Mouse (Mus musculus) lung, adult 2 months (tissue): ENCODE data around the gene Magi1. TPM values are rescaled to one million over a fixed set of nuclear protein-coding genes. Genes with fewer than 3 reads are reported as not detected.
A peak's percentile ranks its signal among the peaks of the same experiment; 100 is the strongest.

Experiments
- DNase-seq: peaks from one replicate; pipeline ENCODE4 v3.0.0; 2022
- H3K4me1 ChIP-seq: fragments of 200-500 bp; 2 replicates; pipeline ENCODE4 v1.6.1; 2011; ENCODE audit warnings: low read length; ENCODE audit not compliant: control insufficient read depth, insufficient read depth
- H3K4me3 ChIP-seq: fragments of 200-500 bp; replicated peaks from 2 replicates; pipeline ENCODE3; 2011; ENCODE audit warnings: low read depth, mild to moderate bottlenecking, control low read depth, low read length; ENCODE audit errors: extremely low read depth
- CTCF ChIP-seq: fragments of 200-500 bp; IDR thresholded peaks from 2 replicates; pipeline ENCODE4 v1.5.1; 2011; ENCODE audit warnings: mild to moderate bottlenecking, low read length, control low read depth; ENCODE audit not compliant: insufficient read depth
- POLR2A ChIP-seq: fragments of 200-500 bp; IDR thresholded peaks from 2 replicates; pipeline ENCODE4 v1.6.1; 2011; ENCODE audit warnings: low read depth, mild to moderate bottlenecking, control low read depth, low read length, borderline replicate concordance; ENCODE audit errors: extremely low read depth
- WGBS: fragments of 180-500 bp; shearing (Covaris S2); methylation state at CpG from one replicate; pipeline ENCODE4 v1.1.7; 2018; 5-methylcytosine and 5-hydroxymethylcytosine counted together
- polyA plus RNA-seq: library from polyadenylated mRNA; depleted of rRNA; stranded (reverse); fragments of >200 nt; gene quantifications from 2 replicates; pipeline ENCODE4 v1.2.3, GENCODE M21; 2012

The Magi1 gene
- polyA plus RNA-seq, 1 experiment, result 12.3 TPM

GRCm38 (mm10) chr6:93987561-93987960 is 296.2 kb downstream of the Magi1 start:
- TF ChIP-seq CTCF, result no peak
- TF ChIP-seq POLR2A, result no peak
- 38% methylated on average over 3 of the region's 3 CpGs for WGBS
- Histone ChIP-seq H3K4me3 (no peak overlapping the region), H3K4me1 (no peaks in the 10 kb centered on the region; the same call in 1 of the 2 replicates)
- DNase-seq, result no peak

GRCm38 (mm10) chr6:93985111-93985510 is 298.6 kb downstream of the Magi1 start:
- TF ChIP-seq POLR2A (no peak), CTCF (peak; percentile 74)
- DNase-seq, result peak; percentile 24
- Histone ChIP-seq H3K4me3 (no peak overlapping the region), H3K4me1 (peaks cover 2% of the 10 kb centered on the region; the same call in 1 of the 2 replicates)
- 54% methylated on average over 9 of the region's 9 CpGs for WGBS

- 77% methylated on average over 3 of the region's 3 CpGs for WGBS
Observed at GRCm38 (mm10) chr6:93983551-93983950, 300.2 kb downstream of the Magi1 start.

DNA sequence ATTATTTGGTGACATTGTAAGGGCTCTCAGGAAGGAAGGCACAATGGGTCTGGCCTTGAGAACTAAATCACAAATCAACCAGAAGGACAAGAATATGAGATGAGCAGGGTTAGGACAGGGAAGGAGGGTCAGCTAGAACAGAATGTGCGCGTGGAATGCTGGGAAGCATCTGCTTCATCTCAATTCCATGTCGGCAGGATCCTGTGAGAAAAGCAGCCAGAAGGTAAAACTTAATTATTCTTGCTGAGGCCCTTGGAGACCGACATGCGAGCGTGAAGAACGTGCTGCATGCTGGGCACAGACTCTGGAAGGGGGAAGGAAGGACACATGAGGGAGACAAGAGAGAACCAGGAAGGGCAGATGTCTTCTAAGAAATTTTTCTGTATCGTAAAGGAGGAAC is 302.5 kb downstream of the Magi1 start:
- no peak overlapping the region for H3K4me3 ChIP-seq
- TF ChIP-seq POLR2A (no peak), CTCF (no peak)
- peaks cover 2% of the 10 kb centered on the region; the same call in 1 of the 2 replicates for H3K4me1 ChIP-seq
- no peak for DNase-seq
- WGBS, result 62% methylated on average over 8 of the region's 8 CpGs

More at GRCm38 (mm10) chr6:93983551-93983950, 300.2 kb downstream of the Magi1 start:
- H3K4me1 ChIP-seq, result peaks cover 2% of the 10 kb centered on the region; the same call in 1 of the 2 replicates
- no peak for DNase-seq
- H3K4me3 ChIP-seq, result no peak overlapping the region
- no peak for TF ChIP-seq POLR2A

- no peak overlapping the region for H3K4me3 ChIP-seq
- peaks cover 2% of the 10 kb centered on the region; the same call in 1 of the 2 replicates for H3K4me1 ChIP-seq
- TF ChIP-seq CTCF, result no peak
- TF ChIP-seq POLR2A, result no peak
- WGBS, result 89% methylated on average over 3 of the region's 3 CpGs
- no peak for DNase-seq
Observed at GRCm38 (mm10) chr6:93979241-93979640, 304.5 kb downstream of the Magi1 start.

GRCm38 (mm10) chr6:93968721-93969120 is 315.0 kb downstream of the Magi1 start:
- no peaks in the 10 kb centered on the region for H3K4me1 ChIP-seq
- 84% methylated on average over 2 of the region's 2 CpGs for WGBS
- TF ChIP-seq POLR2A, result no peak
- H3K4me3 ChIP-seq, result no peak overlapping the region
- no peak for DNase-seq

DNA sequence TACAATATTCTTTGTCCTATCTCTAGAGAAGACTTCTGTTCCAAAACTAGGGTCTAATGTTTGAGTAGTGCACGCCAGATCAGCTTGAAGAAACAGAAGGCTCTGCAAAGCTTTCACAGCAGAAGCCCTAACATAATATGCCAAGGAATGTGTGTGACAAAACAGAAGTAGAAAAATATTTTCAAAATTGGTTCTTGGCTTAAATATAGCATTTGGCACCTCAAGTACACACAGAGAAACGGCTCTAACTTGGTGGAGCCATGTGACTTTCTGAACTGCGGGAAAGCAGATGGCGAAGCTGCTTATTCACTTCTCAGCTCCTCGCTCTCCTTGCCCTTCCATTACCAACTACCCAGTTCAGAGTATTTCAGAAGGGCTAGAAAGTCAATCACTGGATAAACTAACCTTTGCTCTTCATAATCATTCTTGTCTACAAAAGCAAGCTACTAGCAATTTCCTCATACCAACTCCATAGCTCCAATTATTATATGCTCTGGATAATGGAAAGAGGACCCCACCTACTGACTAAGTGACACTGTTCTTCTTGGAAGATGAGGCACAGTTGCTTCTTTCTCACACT is 320.9 kb downstream of the Magi1 start:
- H3K4me1 ChIP-seq, result no peaks in the 10 kb centered on the region
- H3K4me3 ChIP-seq, result no peak overlapping the region
- DNase-seq, result no peak
- 58% methylated on average over 5 of the region's 5 CpGs for WGBS
- no peak for TF ChIP-seq POLR2A
- TF ChIP-seq CTCF, result no peak

- 74% methylated on average over 1 of the region's 1 CpGs for WGBS
- H3K4me3 ChIP-seq, result no peak overlapping the region
- H3K4me1 ChIP-seq, result no peaks in the 10 kb centered on the region
- TF ChIP-seq POLR2A (no peak), CTCF (no peak)
- no peak for DNase-seq
Observed at GRCm38 (mm10) chr6:93961782-93962181, 321.9 kb downstream of the Magi1 start.

DNA sequence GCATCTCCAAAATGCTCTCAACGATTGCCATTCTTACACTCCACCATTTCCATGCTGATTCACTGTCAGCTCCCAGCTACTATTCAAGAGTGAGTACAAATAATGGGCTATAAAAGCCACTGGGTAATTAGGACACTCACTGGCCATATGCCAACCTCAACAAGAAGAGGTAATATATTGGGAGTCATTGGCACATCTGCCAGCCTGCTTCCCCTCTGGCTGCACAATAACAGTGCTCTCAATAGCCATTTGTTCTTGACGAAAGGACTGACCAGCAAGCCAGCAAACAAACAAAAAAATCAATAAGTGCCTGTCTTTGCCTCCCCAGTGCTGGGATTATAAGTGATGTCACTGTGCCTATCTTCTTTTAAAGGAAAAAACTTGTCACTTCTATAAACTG is 326.5 kb downstream of the Magi1 start:
- DNase-seq, result no peak
- Histone ChIP-seq H3K4me3 (no peak overlapping the region), H3K4me1 (no peaks in the 10 kb centered on the region)
- TF ChIP-seq POLR2A (no peak), CTCF (no peak)
- WGBS, result 68% methylated on average over 2 of the region's 2 CpGs

GRCm38 (mm10) chr6:93946612-93947011 is 337.1 kb downstream of the Magi1 start:
- Histone ChIP-seq H3K4me3 (no peak overlapping the region), H3K4me1 (no peaks in the 10 kb centered on the region)
- TF ChIP-seq POLR2A (no peak), CTCF (no peak)
- WGBS, result 58% methylated on average over 2 of the region's 2 CpGs
- DNase-seq, result no peak

DNA sequence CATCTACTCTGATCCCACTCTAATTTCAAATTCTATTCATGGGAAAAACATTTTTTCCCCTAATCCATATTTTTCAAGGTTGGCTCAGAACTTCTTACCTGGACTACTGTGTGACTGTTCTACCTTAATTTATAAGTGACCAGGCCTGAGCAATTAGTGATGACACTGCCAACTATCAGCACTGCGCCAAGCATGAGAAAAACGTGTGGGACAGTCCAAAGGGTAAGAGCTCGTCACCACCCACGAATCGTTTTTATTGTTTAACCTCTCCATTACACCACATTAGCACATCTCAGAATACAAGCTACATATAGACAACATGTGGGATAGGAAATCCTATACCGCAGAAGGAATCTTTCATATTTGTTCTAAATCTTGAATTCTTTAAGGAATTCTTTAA is 347.4 kb downstream of the Magi1 start:
- WGBS, result 84% methylated on average over 6 of the region's 6 CpGs

GRCm38 (mm10) chr6:93935793-93936192 is 347.9 kb downstream of the Magi1 start:
- no peaks in the 10 kb centered on the region for H3K4me1 ChIP-seq
- 69% methylated on average over 4 of the region's 4 CpGs for WGBS
- DNase-seq, result no peak
- H3K4me3 ChIP-seq, result no peak overlapping the region
- TF ChIP-seq POLR2A (no peak), CTCF (no peak)

More for the DNA sequence above, 347.4 kb downstream of the Magi1 start:
- no peaks in the 10 kb centered on the region for H3K4me1 ChIP-seq
- H3K4me3 ChIP-seq, result no peak overlapping the region
- no peak for TF ChIP-seq POLR2A
- TF ChIP-seq CTCF, result no peak
- no peak for DNase-seq
